In genomic region chr6:8792385-8792784, GRCm38 (mm10) we compare ENCODE assay signal across 16 mouse cellular contexts.
"Had no signal": no experiment of that assay in that cellular context is flagged by ENCODE, and none has a peak within 500 bp of the region (broad histone marks: within the 10 kb centered on the region; RNA-seq: fewer than 3 reads in every experiment).

No protein-coding gene starts in this region.

- DNase-seq: gastrocnemius, postnatal 14 days; heart, adult 11 months; heart, adult 2 months; heart, postnatal 14 days; heart, postnatal 36 days; kidney, adult 11 months; kidney, adult 2 months; kidney, adult 9 months; kidney, postnatal 14 days; kidney, postnatal 36 days; layer of hippocampus, adult 9-11 months; layer of hippocampus, postnatal 36 days; left cerebral cortex, postnatal 4 days had no signal

- ATAC-seq: hindbrain, postnatal 0 days; intestine, embryonic 16.5 days; liver, embryonic 12.5 days had no signal
